Comparison of ENCODE assay signal across 9 mouse cellular contexts in genomic region chr11:81534686-81535085, GRCm38 (mm10).
DNase-seq lines count a peak whose midpoint lies in the region; ATAC-seq and TF ChIP-seq lines count a peak whose summit lies in the region.
"Had no signal": no experiment of that assay in that cellular context is flagged by ENCODE, and none has a peak within 500 bp of the region (broad histone marks: within the 10 kb centered on the region; RNA-seq: fewer than 3 reads in every experiment).

No protein-coding gene starts in this region.

- no peaks in the 10 kb centered on the region for H3K9me3 ChIP-seq in forebrain, embryonic 14.5 days (replicated peaks; ENCODE audit: control insufficient read depth, low read length)
- H3K9me3 ChIP-seq in forebrain, embryonic 13.5 days (replicated peaks) = no peaks in the 10 kb centered on the region; the same call in 1 of the 2 replicates

- no peak overlapping the region for H3K4me2 ChIP-seq in forebrain, embryonic 14.5 days (ENCODE audit: low read length)
- no peak overlapping the region for H3K4me2 ChIP-seq in forebrain, embryonic 13.5 days

- no peaks in the 10 kb centered on the region for H3K27me3 ChIP-seq in forebrain, embryonic 14.5 days (replicated peaks; ENCODE audit: control insufficient read depth, insufficient read depth, low read length)
- H3K27me3 ChIP-seq in forebrain, embryonic 13.5 days = peaks cover 5% of the 10 kb centered on the region; the same call in 1 of the 2 replicates

- 12% methylated on average over 5 of the region's 5 CpGs for WGBS in forebrain, embryonic 14.5 days
- WGBS in forebrain, embryonic 13.5 days = 20% methylated on average over 5 of the region's 5 CpGs

- H3K9ac ChIP-seq in forebrain, embryonic 14.5 days (ENCODE audit: low read length) = no peak overlapping the region
- no peak overlapping the region for H3K9ac ChIP-seq in forebrain, embryonic 13.5 days

- no peak overlapping the region for H3K4me3 ChIP-seq in forebrain, embryonic 14.5 days (ENCODE audit: low read depth, low read length)
- H3K4me3 ChIP-seq in forebrain, embryonic 13.5 days = no peak overlapping the region

- peaks cover 9% of the 10 kb centered on the region for H3K4me1 ChIP-seq in forebrain, embryonic 14.5 days (ENCODE audit: control insufficient read depth, insufficient read depth, low read length)
- H3K4me1 ChIP-seq in forebrain, embryonic 13.5 days = peaks cover 17% of the 10 kb centered on the region

- ATAC-seq in forebrain, embryonic 14.5 days = no peak
- no peak for ATAC-seq in forebrain, embryonic 13.5 days
- 0 out of 2 replicates have a peak, but pooled peaks have one; percentile 46 for ATAC-seq in erythroid progenitor cell, adult 5-6 weeks (replicated peaks; ENCODE audit: low FRiP score, poor library complexity, severe bottlenecking)

- TF ChIP-seq POLR2A in brain, embryonic 14.5 days (IDR thresholded peaks at IDR 0.05; ENCODE audit: borderline replicate concordance, extremely low read depth, insufficient read depth, insufficient read length, poor library complexity, severe bottlenecking) = no peak

- H3K36me3 ChIP-seq in forebrain, embryonic 14.5 days (ENCODE audit: control insufficient read depth, insufficient read depth, low read length) = no peaks in the 10 kb centered on the region
- no peaks in the 10 kb centered on the region for H3K36me3 ChIP-seq in forebrain, embryonic 13.5 days (ENCODE audit: poor library complexity, severe bottlenecking)
- H3K36me3 ChIP-seq: G1E had no signal

- DNase-seq in forebrain, embryonic 14.5 days (ENCODE audit: low spot score) = peak; percentile 71
- peak; percentile 24 for DNase-seq in A20 (ENCODE audit: low read depth, low spot score)
- DNase-seq in brain, embryonic 14.5 days (ENCODE audit: low read depth) = peak; percentile 77
- DNase-seq in kidney, postnatal 14 days = peak; percentile 50
- DNase-seq in lung, postnatal 25 days (ENCODE audit: low spot score) = peak; percentile 18
- peak; percentile 6 for DNase-seq in testis, postnatal 14 days (ENCODE audit: low spot score)

- TF ChIP-seq CTCF in brain, embryonic 14.5 days (IDR thresholded peaks at IDR 0.05; ENCODE audit: borderline replicate concordance, extremely low read depth, insufficient read depth, insufficient read length) = peak; percentile 86

- H3K27ac ChIP-seq in forebrain, embryonic 14.5 days (ENCODE audit: low read depth, low read length) = no peak overlapping the region
- H3K27ac ChIP-seq in forebrain, embryonic 13.5 days = no peak overlapping the region

Comparison
In these comparisons a context has a peak if more than half of its experiments do, and no peak if none do; other contexts are left out.
1. DNase-seq: peak in every context shown above with its lines; median percentile 77 in brain, embryonic 14.5 days; 71 in forebrain, embryonic 14.5 days; 50 in kidney, postnatal 14 days; 24 in A20; 18 in lung, postnatal 25 days; 6 in testis, postnatal 14 days.